Mouse (Mus musculus) CD4-positive, CD25-positive, alpha-beta regulatory T cell, adult 4 months (primary cell): Measurements from ENCODE around the gene Gm4744. TPM values are rescaled to one million over a fixed set of nuclear protein-coding genes. Genes with fewer than 3 reads are reported as not detected.
"Not testable (repeated sequence)": the region's sequence is repeated elsewhere in the genome, so short reads cannot be mapped to it uniquely, and the experiment has no call there.

Experiments
- ATAC-seq: one replicate; pipeline ENCODE4 v1.8.0; 2017
- polyA plus RNA-seq, 2 experiments: library from polyadenylated mRNA; unstranded; fragments of 100-300 nt; shearing (Covaris generic); gene quantifications; one replicate each; pipeline ENCODE4 v1.2.1; 2017

The Gm4744 gene
- not detected for polyA plus RNA-seq

GRCm38 (mm10) chr6:40951770-40952169 is at the start of gene Gm4744:
Gene Gm4744 (minus strand): TSS chr6:40951870.
- no peak for ATAC-seq

GRCm38 (mm10) chr6:40999379-40999778 is 47.7 kb upstream of the Gm4744 start, which contains the start of gene Gm2663:
Gene Gm2663 (minus strand): TSS chr6:40999479.
- ATAC-seq: not testable (repeated sequence)

- not testable (repeated sequence) for ATAC-seq
These were observed 12.8 kb upstream of the Gm4744 start, which contains the start of gene 1810009J06Rik for GRCm38 (mm10) chr6:40964454-40964853. Gene 1810009J06Rik (plus strand): TSS chr6:40964754.

- no peak for ATAC-seq
These were observed 2.0 kb upstream of the Gm4744 start for GRCm38 (mm10) chr6:40953716-40954115.

- ATAC-seq: no peak
These were observed 11.2 kb downstream of the Gm4744 start, which contains the start of gene 1700074P13Rik for GRCm38 (mm10) chr6:40940457-40940856. Gene 1700074P13Rik (minus strand): TSS chr6:40940557.

GRCm38 (mm10) chr6:40919954-40920353 is 31.7 kb downstream of the Gm4744 start:
- ATAC-seq: no peak

GRCm38 (mm10) chr6:40900287-40900686 is 51.4 kb downstream of the Gm4744 start, which contains the start of gene Prss58:
Gene Prss58 (minus strand): TSS chr6:40900387.
- ATAC-seq: no peak

Other genes starting within 250 kb of the Gm4744 start
- gene Moxd2, start 64.4 kb downstream of the Gm4744 start, polyA plus RNA-seq: under 1 TPM; 0.33 to 0.46 TPM
- not detected for gene Prss58, start 51.5 kb downstream of the Gm4744 start, polyA plus RNA-seq
- gene 1700074P13Rik, start 11.3 kb downstream of the Gm4744 start, polyA plus RNA-seq: not detected
- gene 1810009J06Rik, start 12.9 kb upstream of the Gm4744 start, polyA plus RNA-seq: 1 to 10 TPM in 1 of 2 experiments, not detected in 1; 1.0 TPM
- gene Gm2663, start 47.6 kb upstream of the Gm4744 start, polyA plus RNA-seq: not detected
- gene 2210010C04Rik, start 83.6 kb upstream of the Gm4744 start, polyA plus RNA-seq: not detected